Mouse (Mus musculus): ENCODE data around the gene Unk.

DNA sequence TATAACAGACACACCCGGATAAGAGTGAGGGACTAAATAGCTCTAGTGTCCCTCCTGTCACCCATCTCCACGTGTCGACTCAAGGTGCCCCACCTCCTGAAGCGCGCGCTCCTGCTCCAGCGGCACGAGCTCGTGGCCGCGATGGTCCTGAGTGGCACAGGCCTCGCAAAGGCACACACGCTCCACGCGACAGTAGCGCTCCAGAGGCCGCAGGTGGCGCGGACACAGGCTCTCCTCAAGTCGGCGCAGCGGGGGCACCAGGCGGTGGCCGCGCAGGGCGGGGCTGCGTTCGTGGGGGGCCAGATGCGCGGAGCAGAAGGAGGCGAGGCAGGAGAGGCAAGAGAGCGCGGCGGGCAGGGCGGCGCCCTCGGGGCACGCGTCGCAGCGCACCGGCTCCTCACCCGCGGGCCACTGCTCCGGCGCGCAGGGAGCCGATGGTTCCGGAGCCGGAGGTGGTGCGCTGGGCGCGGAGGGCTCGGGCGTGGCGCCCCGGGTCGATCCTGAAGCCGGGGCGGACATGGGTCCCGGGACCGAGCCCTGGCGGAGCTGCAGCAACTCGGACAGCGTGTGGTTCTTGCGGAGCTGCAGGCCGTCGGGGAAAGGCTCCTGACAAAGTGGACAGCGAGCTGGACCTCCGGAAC lies 79.4 kb downstream of the Unk start:
- TF ChIP-seq CTCF (conservative IDR thresholded peaks at IDR 0.05; ENCODE audit: low read length) (no peak), NANOG (IDR thresholded peaks at IDR 0.05; ENCODE audit: borderline replicate concordance, low read length) (no peak), POU5F1 (IDR thresholded peaks at IDR 0.05; ENCODE audit: borderline replicate concordance, low read length) (no peak)

All from E14TG2a.4 (cell line).